ENCODE assay signal across 8 mouse cellular contexts in genomic region chr12:76496324-76496723, GRCm38 (mm10). TPM values are rescaled to one million over a fixed set of nuclear protein-coding genes. Genes with fewer than 3 reads are reported as not detected.
DNase-seq lines count a peak whose midpoint lies in the region; ATAC-seq lines count a peak whose summit lies in the region.

No protein-coding gene starts in this region.

- intact Hi-C loops in heart, postnatal 14 days (cut with DNase I), result loop anchor here (5.0 to 10.0 kb wide), 4 partner anchors 36 to 311 kb away; partner anchors contain the start of gene Plekhg3
- intact Hi-C loops in left cerebral cortex, postnatal 25 days (cut with DNase I), result loop anchor here (1.0 kb wide), 1 partner anchor 100 kb away; no protein-coding TSS in a partner anchor

- no peak overlapping the region for H3K4me3 ChIP-seq in embryonic facial prominence, embryonic 11.5 days (ENCODE audit: low read depth, low read length)

- no peak overlapping the region for H3K4me2 ChIP-seq in embryonic facial prominence, embryonic 11.5 days (ENCODE audit: low read depth, low read length)

- H3K27me3 ChIP-seq in embryonic facial prominence, embryonic 11.5 days (ENCODE audit: control insufficient read depth, insufficient read depth, low read length), result no peaks in the 10 kb centered on the region

- DNase-seq in ovary, postnatal 14 days (ENCODE audit: low spot score), result peak; percentile 54
- DNase-seq in ovary, adult 18-20 months (ENCODE audit: low spot score), result no peak
- peak; percentile 75 for DNase-seq in adrenal gland, postnatal 10 days
- peak; percentile 89 for DNase-seq in embryonic facial prominence, embryonic 11.5 days (ENCODE audit: low spot score)
- peak; percentile 67 to 81 for DNase-seq in heart, postnatal 14 days
- peak; percentile 31 to 60 for DNase-seq in left cerebral cortex, postnatal 25 days (ENCODE audit: low spot score in 2 of 2)
- peak; percentile 19 to 59 for DNase-seq in natural killer cell, adult 2 months (ENCODE audit: low spot score in 2 of 2)
- peak; percentile 41 to 70 for DNase-seq in urinary bladder, postnatal 4 days (ENCODE audit: low spot score in 2 of 2)

- no peaks in the 10 kb centered on the region for H3K9me3 ChIP-seq in embryonic facial prominence, embryonic 11.5 days (replicated peaks; ENCODE audit: control insufficient read depth, low read length)

- H3K9ac ChIP-seq in embryonic facial prominence, embryonic 11.5 days (replicated peaks; ENCODE audit: low read length), result no peak overlapping the region

- ATAC-seq in embryonic facial prominence, embryonic 11.5 days (replicated peaks; ENCODE audit: insufficient number of reproducible peaks, low FRiP score, low TSS enrichment, low read depth), result no peak

- WGBS in embryonic facial prominence, embryonic 11.5 days, result 28% methylated on average over 12 of the region's 12 CpGs

- no peaks in the 10 kb centered on the region for H3K4me1 ChIP-seq in embryonic facial prominence, embryonic 11.5 days (ENCODE audit: control insufficient read depth, insufficient read depth, low read length)

- H3K27ac ChIP-seq in embryonic facial prominence, embryonic 11.5 days (replicated peaks; ENCODE audit: low read depth, low read length), result no peak overlapping the region

- H3K36me3 ChIP-seq in embryonic facial prominence, embryonic 11.5 days (replicated peaks; ENCODE audit: control insufficient read depth, insufficient read depth, low read depth, low read length), result no peaks in the 10 kb centered on the region

RNA-seq across cellular contexts. Expression of gene Plekhg3, which starts 34.4 kb away (rescaled TPM):
- 10 to 100 TPM; 21.1 to 22.0 TPM for total RNA-seq in adrenal gland, postnatal 10 days (2021)
- polyA plus RNA-seq in embryonic facial prominence, embryonic 11.5 days (2014; fragmentation: Nextera tagmentation; extraction: Ambion mirVana), result 2.0 and 2.1 TPM in 2 replicates
- 10 to 100 TPM; 19.1 to 20.4 TPM for total RNA-seq in heart, postnatal 14 days (2021)
- total RNA-seq in left cerebral cortex, postnatal 25 days (2021), result 10 to 100 TPM; 11.4 to 11.9 TPM
